Mouse (Mus musculus): ENCODE data around the gene Hnrnpa3. TPM values are rescaled to one million over a fixed set of nuclear protein-coding genes. Genes with fewer than 3 reads are reported as not detected.
A peak's percentile ranks its signal among the peaks of the same experiment; 100 is the strongest.

Gene Hnrnpa3
- polyA plus RNA-seq, 1 experiment from 2014 or later = 127 TPM

DNA sequence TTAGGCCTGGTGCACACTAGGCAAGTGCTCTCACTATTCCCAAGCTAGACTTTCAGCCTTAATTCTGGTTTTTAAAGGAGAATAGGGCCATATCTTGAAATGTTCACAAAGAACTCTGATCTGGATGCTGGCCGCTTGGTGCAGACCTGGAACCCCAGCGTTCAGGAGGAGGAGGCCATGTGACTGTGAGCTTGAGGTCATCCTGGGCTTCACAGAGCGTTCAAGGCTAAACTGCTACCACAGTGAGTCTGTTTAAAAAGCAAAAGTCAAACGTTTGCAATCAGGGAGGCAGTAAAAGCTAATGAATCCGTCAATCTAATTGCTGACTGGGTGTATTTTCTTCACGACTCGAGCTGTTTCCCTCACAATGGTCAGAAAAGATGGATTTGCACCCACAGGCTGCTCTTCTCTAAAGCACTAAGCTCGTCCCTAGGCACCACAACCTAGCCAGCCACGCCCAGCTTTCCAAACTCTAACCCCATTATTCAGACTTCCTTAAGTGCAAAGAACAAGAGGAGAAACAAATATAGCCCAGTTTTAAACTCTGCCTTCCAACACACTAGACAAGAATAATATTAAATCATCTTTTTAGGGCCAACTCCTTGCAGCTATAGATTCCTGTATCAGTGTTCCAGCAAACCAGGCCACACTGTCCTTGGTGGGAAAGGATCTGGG is 36.8 kb downstream of the Hnrnpa3 start:
- no peak for ATAC-seq (ENCODE audit: low FRiP score, low TSS enrichment)
- Histone ChIP-seq H3K9ac (ENCODE audit: low read length) (no peak overlapping the region; the same call in 1 of the 2 replicates), H3K4me2 (replicated peaks; ENCODE audit: low read depth) (no peak overlapping the region; the same call in 1 of the 2 replicates), H3K27ac (replicated peaks) (peak overlapping the region; percentile 2; the same call in 1 of the 2 replicates), H3K27me3 (ENCODE audit: control insufficient read depth, insufficient read depth, low read length) (no peaks in the 10 kb centered on the region), H3K4me3 (ENCODE audit: low read depth, low read length) (no peak overlapping the region), H3K36me3 (ENCODE audit: control insufficient read depth, insufficient read depth, low read length) (no peaks in the 10 kb centered on the region; the same call in 1 of the 2 replicates), H3K4me1 (replicated peaks; ENCODE audit: control insufficient read depth, insufficient read depth) (peaks cover 6% of the 10 kb centered on the region), H3K9me3 (ENCODE audit: control insufficient read depth, low read length) (no peaks in the 10 kb centered on the region)
- no peak for DNase-seq (ENCODE audit: low spot score)
- WGBS = 35% methylated on average over 9 of the region's 9 CpGs
- TF ChIP-seq EP300 (optimal IDR thresholded peaks at IDR 0.05) = no peak
- no peak for TF ChIP-seq CTCF (IDR thresholded peaks at IDR 0.05; ENCODE audit: low read depth)

DNA sequence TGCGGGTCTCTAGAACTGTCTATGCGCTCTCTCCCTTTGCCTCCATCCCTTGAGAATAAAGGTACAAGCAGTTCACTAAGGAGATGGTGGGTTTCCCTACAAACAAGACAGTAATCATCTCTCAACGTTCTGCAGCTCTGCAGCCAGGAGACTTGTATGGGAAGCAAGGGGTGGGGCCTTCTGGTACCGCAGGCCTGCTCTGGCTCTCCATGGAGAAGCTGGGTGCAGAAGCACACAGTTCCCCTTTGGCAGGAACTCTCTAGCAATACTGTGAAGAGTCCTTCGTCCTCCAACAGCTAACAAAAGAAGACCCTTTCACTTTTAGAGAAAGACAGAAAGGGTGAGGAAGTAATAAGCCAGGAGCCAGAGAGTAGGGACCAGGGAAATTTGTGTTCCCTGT is 37.3 kb downstream of the Hnrnpa3 start:
- H3K4me3 ChIP-seq (ENCODE audit: low read depth, low read length) = no peak overlapping the region
- ATAC-seq (ENCODE audit: low FRiP score, low TSS enrichment) = no peak
- WGBS = 34% methylated on average over 5 of the region's 5 CpGs
- no peaks in the 10 kb centered on the region; the same call in 1 of the 2 replicates for H3K36me3 ChIP-seq (ENCODE audit: control insufficient read depth, insufficient read depth, low read length)
- DNase-seq (ENCODE audit: low spot score) = no peak
- peaks cover 6% of the 10 kb centered on the region for H3K4me1 ChIP-seq (replicated peaks; ENCODE audit: control insufficient read depth, insufficient read depth)
- no peak overlapping the region; the same call in 1 of the 2 replicates for H3K9ac ChIP-seq (ENCODE audit: low read length)
- H3K4me2 ChIP-seq (replicated peaks; ENCODE audit: low read depth) = no peak overlapping the region
- no peaks in the 10 kb centered on the region for H3K27me3 ChIP-seq (ENCODE audit: control insufficient read depth, insufficient read depth, low read length)
- TF ChIP-seq CTCF (IDR thresholded peaks at IDR 0.05; ENCODE audit: low read depth) (no peak), EP300 (optimal IDR thresholded peaks at IDR 0.05) (no peak)
- no peaks in the 10 kb centered on the region for H3K9me3 ChIP-seq (ENCODE audit: control insufficient read depth, low read length)
- H3K27ac ChIP-seq (replicated peaks) = peak overlapping the region; percentile 2

DNA sequence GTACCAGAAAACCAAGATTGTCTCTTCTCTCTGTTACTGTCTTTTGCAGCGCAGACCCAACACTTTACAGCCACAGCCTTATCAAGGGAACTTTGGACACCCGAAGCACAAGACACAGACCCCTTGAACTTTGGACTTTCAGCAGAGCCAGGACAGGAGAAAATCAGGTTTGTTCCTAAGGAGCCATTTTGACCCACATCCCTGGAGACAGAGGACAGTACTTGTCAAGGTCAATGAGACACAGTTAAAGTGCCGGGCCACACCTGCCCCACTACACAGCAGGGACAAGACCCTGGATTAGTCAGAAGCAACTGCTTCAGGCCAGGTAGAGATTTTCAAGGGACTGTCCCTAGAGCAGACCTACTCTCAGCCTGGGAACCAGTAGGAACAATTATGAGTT is 38.2 kb downstream of the Hnrnpa3 start:
- H3K9me3 ChIP-seq (ENCODE audit: control insufficient read depth, low read length) = no peaks in the 10 kb centered on the region
- ATAC-seq (ENCODE audit: low FRiP score, low TSS enrichment) = no peak
- 60% methylated on average over 3 of the region's 3 CpGs for WGBS

DNA sequence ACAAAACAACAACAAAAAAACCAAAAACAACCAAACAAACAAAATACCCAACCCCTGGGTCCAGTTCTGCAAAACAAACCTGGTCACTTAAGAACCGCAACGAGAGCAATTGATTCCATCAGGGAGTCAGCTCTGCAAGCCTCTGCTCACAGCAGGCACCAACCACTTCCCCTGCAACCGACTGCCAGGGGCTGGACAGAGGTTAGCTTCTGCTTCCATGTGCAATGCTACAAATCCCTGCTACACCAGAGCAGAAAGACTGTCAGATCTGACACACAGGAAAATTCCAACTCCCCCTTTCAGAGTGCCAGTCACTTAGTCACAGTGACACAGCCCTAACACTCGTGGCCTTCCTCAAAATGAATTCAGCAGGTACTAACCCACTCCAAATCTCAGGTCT is 38.9 kb downstream of the Hnrnpa3 start:
- DNase-seq (ENCODE audit: low spot score) (no peak), ATAC-seq (ENCODE audit: low FRiP score, low TSS enrichment) (no peak)
- no peaks in the 10 kb centered on the region for H3K27me3 ChIP-seq (ENCODE audit: control insufficient read depth, insufficient read depth, low read length)
- H3K4me3 ChIP-seq (ENCODE audit: low read depth, low read length) = peak overlapping the region; percentile 6; the same call in 1 of the 2 replicates
- no peak overlapping the region; the same call in 1 of the 2 replicates for H3K27ac ChIP-seq (replicated peaks)
- H3K4me1 ChIP-seq (replicated peaks; ENCODE audit: control insufficient read depth, insufficient read depth) = peaks cover 6% of the 10 kb centered on the region
- TF ChIP-seq CTCF (IDR thresholded peaks at IDR 0.05; ENCODE audit: low read depth) = no peak
- no peak for TF ChIP-seq EP300 (optimal IDR thresholded peaks at IDR 0.05)
- H3K4me2 ChIP-seq (replicated peaks; ENCODE audit: low read depth) = peak overlapping the region; percentile 31; the same call in 1 of the 2 replicates
- no peaks in the 10 kb centered on the region; the same call in 1 of the 2 replicates for H3K36me3 ChIP-seq (ENCODE audit: control insufficient read depth, insufficient read depth, low read length)
- H3K9me3 ChIP-seq (ENCODE audit: control insufficient read depth, low read length) = no peaks in the 10 kb centered on the region
- H3K9ac ChIP-seq (ENCODE audit: low read length) = no peak overlapping the region
- WGBS = 32% methylated on average over 4 of the region's 4 CpGs

More for the DNA sequence above, 38.2 kb downstream of the Hnrnpa3 start:
- Histone ChIP-seq H3K36me3 (ENCODE audit: control insufficient read depth, insufficient read depth, low read length) (no peaks in the 10 kb centered on the region; the same call in 1 of the 2 replicates), H3K4me2 (replicated peaks; ENCODE audit: low read depth) (peak overlapping the region; percentile 31; the same call in 1 of the 2 replicates), H3K27ac (replicated peaks) (peak overlapping the region; percentile 2), H3K27me3 (ENCODE audit: control insufficient read depth, insufficient read depth, low read length) (no peaks in the 10 kb centered on the region), H3K4me1 (replicated peaks; ENCODE audit: control insufficient read depth, insufficient read depth) (peaks cover 6% of the 10 kb centered on the region), H3K4me3 (ENCODE audit: low read depth, low read length) (no peak overlapping the region), H3K9ac (ENCODE audit: low read length) (peak overlapping the region; percentile 18; the same call in 1 of the 2 replicates)
- no peak for DNase-seq (ENCODE audit: low spot score)
- TF ChIP-seq CTCF (IDR thresholded peaks at IDR 0.05; ENCODE audit: low read depth) (no peak), EP300 (optimal IDR thresholded peaks at IDR 0.05) (no peak)

DNA sequence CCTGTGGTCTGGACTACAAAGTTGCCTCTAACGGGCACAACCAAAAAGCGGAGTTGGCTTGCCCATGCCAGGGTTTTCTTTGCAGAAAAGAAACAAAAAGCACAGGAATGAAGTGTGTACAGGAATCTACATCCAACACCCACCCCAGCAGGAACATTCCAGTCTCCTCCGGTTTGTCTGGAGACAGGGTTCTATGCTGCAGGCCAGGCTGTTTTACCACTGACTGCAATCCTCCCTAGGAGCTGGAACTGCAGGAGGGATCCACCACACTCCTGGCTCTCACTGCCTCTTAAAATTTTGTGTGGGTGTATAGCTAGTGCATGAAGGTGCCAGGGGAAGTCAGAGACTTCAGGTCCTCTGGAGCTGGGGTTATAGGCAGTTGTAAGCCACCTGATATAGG is 39.8 kb downstream of the Hnrnpa3 start:
- no peak overlapping the region; the same call in 1 of the 2 replicates for H3K27ac ChIP-seq (replicated peaks)
- H3K4me1 ChIP-seq (replicated peaks; ENCODE audit: control insufficient read depth, insufficient read depth) = peaks cover 6% of the 10 kb centered on the region
- ATAC-seq (ENCODE audit: low FRiP score, low TSS enrichment) (no peak), DNase-seq (ENCODE audit: low spot score) (no peak)
- peak overlapping the region; percentile 20 for H3K4me2 ChIP-seq (replicated peaks; ENCODE audit: low read depth)
- H3K9me3 ChIP-seq (ENCODE audit: control insufficient read depth, low read length) = no peaks in the 10 kb centered on the region
- 0 out of 2 replicates have a peak overlapping the region, but pooled peaks have one; percentile 18 for H3K9ac ChIP-seq (ENCODE audit: low read length)
- TF ChIP-seq EP300 (optimal IDR thresholded peaks at IDR 0.05) = no peak
- TF ChIP-seq CTCF (IDR thresholded peaks at IDR 0.05; ENCODE audit: low read depth) = no peak
- H3K4me3 ChIP-seq (ENCODE audit: low read depth, low read length) = 0 out of 2 replicates have a peak overlapping the region, but pooled peaks have one; percentile 0
- H3K27me3 ChIP-seq (ENCODE audit: control insufficient read depth, insufficient read depth, low read length) = no peaks in the 10 kb centered on the region
- no peaks in the 10 kb centered on the region; the same call in 1 of the 2 replicates for H3K36me3 ChIP-seq (ENCODE audit: control insufficient read depth, insufficient read depth, low read length)
- WGBS = 63% methylated on average over 3 of the region's 3 CpGs

DNA sequence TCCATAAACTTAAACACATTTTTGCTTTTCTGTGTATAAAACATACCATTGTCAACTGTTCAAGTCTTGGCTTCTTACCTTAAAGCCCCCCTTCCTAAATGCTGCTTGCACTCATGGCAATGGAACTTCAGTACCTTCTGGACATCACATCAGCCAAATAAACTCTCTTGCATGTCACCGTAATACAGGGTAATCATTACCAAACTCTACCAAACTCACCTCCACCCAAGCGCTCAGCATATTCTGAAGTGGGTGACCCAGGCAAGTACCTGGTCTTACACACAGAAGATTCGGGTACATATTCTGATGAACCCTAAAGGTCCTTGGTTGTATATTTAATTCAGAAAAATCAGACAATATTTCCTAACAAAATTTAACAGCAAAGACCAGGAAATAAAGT is 41.5 kb downstream of the Hnrnpa3 start:
- H3K27ac ChIP-seq (replicated peaks) = no peak overlapping the region; the same call in 1 of the 2 replicates
- no peak overlapping the region for H3K9ac ChIP-seq (ENCODE audit: low read length)
- TF ChIP-seq CTCF (IDR thresholded peaks at IDR 0.05; ENCODE audit: low read depth) = no peak
- no peak for TF ChIP-seq EP300 (optimal IDR thresholded peaks at IDR 0.05)
- no peaks in the 10 kb centered on the region; the same call in 1 of the 2 replicates for H3K36me3 ChIP-seq (ENCODE audit: control insufficient read depth, insufficient read depth, low read length)
- no peak for DNase-seq (ENCODE audit: low spot score)
- no peaks in the 10 kb centered on the region for H3K27me3 ChIP-seq (ENCODE audit: control insufficient read depth, insufficient read depth, low read length)
- H3K4me2 ChIP-seq (replicated peaks; ENCODE audit: low read depth) = peak overlapping the region; percentile 79; the same call in 1 of the 2 replicates
- no peaks in the 10 kb centered on the region for H3K9me3 ChIP-seq (ENCODE audit: control insufficient read depth, low read length)
- ATAC-seq (ENCODE audit: low FRiP score, low TSS enrichment) = no peak
- H3K4me1 ChIP-seq (replicated peaks; ENCODE audit: control insufficient read depth, insufficient read depth) = peaks cover 5% of the 10 kb centered on the region
- H3K4me3 ChIP-seq (ENCODE audit: low read depth, low read length) = peak overlapping the region; percentile 5; the same call in 1 of the 2 replicates
- WGBS = 49% methylated on average over 3 of the region's 3 CpGs

Measured in stomach, postnatal 0 days (tissue).